Mouse (Mus musculus): ENCODE measurements at regions not wholly inside any gene's neighbourhood (a gene's known extent, or its start where the extent isn't known, plus 50 kb on each side); places are given as distances from the start of the nearest gene placed in this dataset.

GRCm38 (mm10) chr17:83138493-83139417 lies 76.3 kb upstream of the Pkdcc start:
- no peak for DNase-seq

- no peak for DNase-seq
These were observed 66.6 kb upstream of the Pkdcc start for GRCm38 (mm10) chr17:83148371-83148929.

GRCm38 (mm10) chr17:83149336-83149735 lies 65.8 kb upstream of the Pkdcc start:
- no peak for DNase-seq

GRCm38 (mm10) chr17:83155106-83155505 lies 60.0 kb upstream of the Pkdcc start:
- DNase-seq = no peak

- no peak for DNase-seq
These were observed 58.4 kb upstream of the Pkdcc start for GRCm38 (mm10) chr17:83156682-83157081.

GRCm38 (mm10) chr17:83158053-83158452 lies 57.0 kb upstream of the Pkdcc start:
- no peak for DNase-seq

- no peak for DNase-seq
These were observed 56.4 kb upstream of the Pkdcc start for GRCm38 (mm10) chr17:83158652-83159051.

GRCm38 (mm10) chr17:83159634-83160033 lies 55.5 kb upstream of the Pkdcc start:
- DNase-seq = no peak

- DNase-seq = no peak
These were observed 54.8 kb upstream of the Pkdcc start for GRCm38 (mm10) chr17:83160296-83160695.

GRCm38 (mm10) chr17:83161731-83162130 lies 53.4 kb upstream of the Pkdcc start:
- DNase-seq = no peak

- no peak for DNase-seq
These were observed 51.0 kb upstream of the Pkdcc start for GRCm38 (mm10) chr17:83163952-83164560.

GRCm38 (mm10) chr17:83164728-83165127 lies 50.4 kb upstream of the Pkdcc start:
- no peak for DNase-seq

- DNase-seq = no peak
These were observed 50.0 kb upstream of the Pkdcc start for GRCm38 (mm10) chr17:83165140-83165539.

All from thymus, postnatal 25 days (tissue).